Mouse (Mus musculus) forebrain, embryonic 12.5 days (tissue): ENCODE data around the gene Ezh1. TPM values are rescaled to one million over a fixed set of nuclear protein-coding genes. Genes with fewer than 3 reads are reported as not detected.

Experiments
- ATAC-seq: fragments of 200-750 bp; cut with Nextera tagmentation; 2 replicates; pipeline ENCODE4 v1.8.0; 2017; ENCODE audit warnings: moderate TSS enrichment; ENCODE audit not compliant: low FRiP score
- H3K27ac ChIP-seq: fragments of 300-500 bp; sonication (generic); 2 replicates; pipeline ENCODE4 v1.5.1; 2016; ENCODE audit warnings: mild to moderate bottlenecking
- H3K27me3 ChIP-seq: fragments of 300-500 bp; sonication (generic); 2 replicates; pipeline ENCODE4 v1.6.1; 2016; ENCODE audit warnings: mild to moderate bottlenecking
- H3K36me3 ChIP-seq: fragments of 300-500 bp; sonication (generic); replicated peaks from 2 replicates; pipeline ENCODE4 v1.6.1; 2016; ENCODE audit warnings: mild to moderate bottlenecking
- H3K4me1 ChIP-seq: fragments of 300-500 bp; sonication (generic); 2 replicates; pipeline ENCODE4 v1.6.1; 2016
- H3K4me2 ChIP-seq: fragments of 300-500 bp; sonication (generic); 2 replicates; pipeline ENCODE4 v1.6.1; 2016; ENCODE audit warnings: mild to moderate bottlenecking, moderate library complexity
- H3K4me3 ChIP-seq: fragments of 300-500 bp; sonication (generic); replicated peaks from 2 replicates; pipeline ENCODE4 v1.5.1; 2016; ENCODE audit warnings: mild to moderate bottlenecking
- H3K9ac ChIP-seq: fragments of 300-500 bp; sonication (generic); 2 replicates; pipeline ENCODE4 v1.6.1; 2016; ENCODE audit warnings: mild to moderate bottlenecking
- H3K9me3 ChIP-seq: fragments of 300-500 bp; sonication (generic); 2 replicates; pipeline ENCODE4 v1.6.1; 2016
- WGBS: fragments of 180-500 bp; shearing (Covaris S2); methylation state at CpG from one replicate; pipeline ENCODE4 v1.1.7; 2016; 5-methylcytosine and 5-hydroxymethylcytosine counted together
- polyA plus RNA-seq: library from polyadenylated mRNA; unstranded; fragments of >200 nt; fragmentation: Nextera tagmentation; extraction: Ambion mirVana; gene quantifications from 2 replicates; pipeline ENCODE4 v1.2.1, GENCODE M21; 2016

The Ezh1 gene
- polyA plus RNA-seq, 1 experiment from 2014 or later, result 12.5 TPM

GRCm38 (mm10) chr11:101238071-101238647, 11.9 kb upstream of the Ezh1 start:
- ATAC-seq, result no peak
- Histone ChIP-seq H3K4me2 (no peak overlapping the region), H3K27me3 (0 out of 2 replicates have a peak, but pooled peaks cover 5% of the 10 kb centered on the region), H3K4me1 (no peaks in the 10 kb centered on the region), H3K9ac (no peak overlapping the region), H3K27ac (no peak overlapping the region), H3K4me3 (no peak overlapping the region), H3K36me3 (no peaks in the 10 kb centered on the region), H3K9me3 (no peaks in the 10 kb centered on the region)
- 57% methylated on average over 5 of the region's 5 CpGs for WGBS

- Histone ChIP-seq H3K27ac (no peak overlapping the region), H3K36me3 (no peaks in the 10 kb centered on the region), H3K27me3 (no peaks in the 10 kb centered on the region), H3K4me2 (no peak overlapping the region), H3K4me3 (no peak overlapping the region), H3K9me3 (no peaks in the 10 kb centered on the region), H3K9ac (no peak overlapping the region), H3K4me1 (no peaks in the 10 kb centered on the region)
- no peak for ATAC-seq
- 92% methylated on average over 5 of the region's 5 CpGs for WGBS
Observed at GRCm38 (mm10) chr11:101236782-101237181, 10.5 kb upstream of the Ezh1 start.

- H3K36me3 ChIP-seq, result no peaks in the 10 kb centered on the region
Observed at GRCm38 (mm10) chr11:101235429-101235828, 9.2 kb upstream of the Ezh1 start.

GRCm38 (mm10) chr11:101234124-101234523, 7.9 kb upstream of the Ezh1 start:
- Histone ChIP-seq H3K4me1 (peaks cover 20% of the 10 kb centered on the region), H3K9ac (no peak overlapping the region), H3K4me2 (no peak overlapping the region), H3K27ac (no peak overlapping the region), H3K36me3 (no peaks in the 10 kb centered on the region), H3K9me3 (no peaks in the 10 kb centered on the region), H3K4me3 (no peak overlapping the region), H3K27me3 (peaks cover 6% of the 10 kb centered on the region)
- ATAC-seq, result no peak

More at GRCm38 (mm10) chr11:101235429-101235828, 9.2 kb upstream of the Ezh1 start:
- Histone ChIP-seq H3K9ac (no peak overlapping the region), H3K9me3 (no peaks in the 10 kb centered on the region), H3K27ac (no peak overlapping the region), H3K27me3 (peaks cover 6% of the 10 kb centered on the region; the same call in 1 of the 2 replicates), H3K4me2 (no peak overlapping the region), H3K4me3 (no peak overlapping the region), H3K4me1 (peaks cover 12% of the 10 kb centered on the region)
- ATAC-seq, result no peak

GRCm38 (mm10) chr11:101233240-101233639, 7.0 kb upstream of the Ezh1 start:
- H3K36me3 ChIP-seq, result no peaks in the 10 kb centered on the region
- peaks cover 20% of the 10 kb centered on the region for H3K4me1 ChIP-seq
- H3K4me2 ChIP-seq, result no peak overlapping the region
- WGBS, result 97% methylated on average over 1 of the region's 1 CpGs
- no peak overlapping the region for H3K9ac ChIP-seq
- no peak for ATAC-seq
- H3K27me3 ChIP-seq, result peaks cover 6% of the 10 kb centered on the region
- no peak overlapping the region for H3K4me3 ChIP-seq
- H3K9me3 ChIP-seq, result no peaks in the 10 kb centered on the region
- no peak overlapping the region for H3K27ac ChIP-seq

- 62% methylated on average over 6 of the region's 6 CpGs for WGBS
- H3K27me3 ChIP-seq, result peaks cover 15% of the 10 kb centered on the region
- H3K9me3 ChIP-seq, result no peaks in the 10 kb centered on the region
- H3K36me3 ChIP-seq, result no peaks in the 10 kb centered on the region
- no peak overlapping the region for H3K4me3 ChIP-seq
- no peak for ATAC-seq
- H3K4me2 ChIP-seq, result no peak overlapping the region
- no peak overlapping the region for H3K9ac ChIP-seq
- H3K4me1 ChIP-seq, result peaks cover 20% of the 10 kb centered on the region
- H3K27ac ChIP-seq, result no peak overlapping the region
Observed at GRCm38 (mm10) chr11:101232010-101232839, 6.0 kb upstream of the Ezh1 start.

GRCm38 (mm10) chr11:101230991-101231871, 5.0 kb upstream of the Ezh1 start:
- Histone ChIP-seq H3K9ac (no peak overlapping the region), H3K36me3 (no peaks in the 10 kb centered on the region), H3K27ac (0 out of 2 replicates have a peak overlapping the region, but pooled peaks have one; percentile 25), H3K4me2 (peak overlapping the region; percentile 8; the same call in 1 of the 2 replicates), H3K4me1 (peaks cover 23% of the 10 kb centered on the region), H3K27me3 (peaks cover 15% of the 10 kb centered on the region), H3K9me3 (no peaks in the 10 kb centered on the region), H3K4me3 (no peak overlapping the region)
- ATAC-seq, result no peak
- 13% methylated on average over 18 of the region's 18 CpGs for WGBS

GRCm38 (mm10) chr11:101230526-101230925, 4.3 kb upstream of the Ezh1 start:
- H3K4me1 ChIP-seq, result peaks cover 28% of the 10 kb centered on the region
- no peak for ATAC-seq
- H3K9me3 ChIP-seq, result no peaks in the 10 kb centered on the region
- WGBS, result 13% methylated on average over 5 of the region's 5 CpGs
- H3K27ac ChIP-seq, result 0 out of 2 replicates have a peak overlapping the region, but pooled peaks have one; percentile 25
- H3K27me3 ChIP-seq, result peaks cover 15% of the 10 kb centered on the region
- no peak overlapping the region for H3K9ac ChIP-seq
- no peaks in the 10 kb centered on the region for H3K36me3 ChIP-seq
- H3K4me3 ChIP-seq, result no peak overlapping the region
- no peak overlapping the region for H3K4me2 ChIP-seq

GRCm38 (mm10) chr11:101230061-101230511, 3.8 kb upstream of the Ezh1 start:
- Histone ChIP-seq H3K27ac (0 out of 2 replicates have a peak overlapping the region, but pooled peaks have one; percentile 25), H3K4me1 (peaks cover 32% of the 10 kb centered on the region), H3K4me3 (no peak overlapping the region), H3K27me3 (peaks cover 19% of the 10 kb centered on the region), H3K9ac (no peak overlapping the region), H3K36me3 (no peaks in the 10 kb centered on the region), H3K9me3 (no peaks in the 10 kb centered on the region), H3K4me2 (no peak overlapping the region)
- ATAC-seq, result no peak
- WGBS, result 40% methylated on average over 2 of the region's 2 CpGs

GRCm38 (mm10) chr11:101229361-101229900, 3.2 kb upstream of the Ezh1 start:
- peaks cover 32% of the 10 kb centered on the region for H3K4me1 ChIP-seq
- H3K36me3 ChIP-seq, result no peaks in the 10 kb centered on the region
- no peak overlapping the region for H3K4me3 ChIP-seq
- H3K27ac ChIP-seq, result no peak overlapping the region
- H3K4me2 ChIP-seq, result no peak overlapping the region
- 26% methylated on average over 8 of the region's 8 CpGs for WGBS
- no peak overlapping the region for H3K9ac ChIP-seq
- H3K9me3 ChIP-seq, result no peaks in the 10 kb centered on the region
- ATAC-seq, result no peak
- peaks cover 19% of the 10 kb centered on the region for H3K27me3 ChIP-seq

- Histone ChIP-seq H3K9ac (peak overlapping the region; percentile 84), H3K4me3 (peak overlapping the region; percentile 81), H3K4me1 (peaks cover 21% of the 10 kb centered on the region), H3K27me3 (peaks cover 13% of the 10 kb centered on the region), H3K4me2 (peak overlapping the region; percentile 99), H3K36me3 (no peaks in the 10 kb centered on the region), H3K9me3 (no peaks in the 10 kb centered on the region), H3K27ac (no peak overlapping the region)
- ATAC-seq, result no peak
- 18% methylated on average over 25 of the region's 25 CpGs for WGBS
Observed at GRCm38 (mm10) chr11:101225331-101226064, 765 bp downstream of the Ezh1 start.
